Mouse (Mus musculus) small intestine, adult 2 months (tissue): Measurements from ENCODE around the gene Gm38100.

Source experiments
- CTCF ChIP-seq: fragments of 200-500 bp; IDR thresholded peaks from 2 replicates; pipeline ENCODE4 v1.5.1; 2012; ENCODE audit warnings: low read depth, mild to moderate bottlenecking, control low read depth, inconsistent platforms, low read length, moderate library complexity, mixed read lengths; ENCODE audit not compliant: insufficient replicate concordance, insufficient read length; ENCODE audit errors: extremely low read depth
- POLR2A ChIP-seq: fragments of 200-500 bp; IDR thresholded peaks from 2 replicates; pipeline ENCODE4 v1.6.1; 2012; ENCODE audit warnings: low read depth, mild to moderate bottlenecking, control low read depth, inconsistent platforms, low read length, moderate library complexity

DNA sequence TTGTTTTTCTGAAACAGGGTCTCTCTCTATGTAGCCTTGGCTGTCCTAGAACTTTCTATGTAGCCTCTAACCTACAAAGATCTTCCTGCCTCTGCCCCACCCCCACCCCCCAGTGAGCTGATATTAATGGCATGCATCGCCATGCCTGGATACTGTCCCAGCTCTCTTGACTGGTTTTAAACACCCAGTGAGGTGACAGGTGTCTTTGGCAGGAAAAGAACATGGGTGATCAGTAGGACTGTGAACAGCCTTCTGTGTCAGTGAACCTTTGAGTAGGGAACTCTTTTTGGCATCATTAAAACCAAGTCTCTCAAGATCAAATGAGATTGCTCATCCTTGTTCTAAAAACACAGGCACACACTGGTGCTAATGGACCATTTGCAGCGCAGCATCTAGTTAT, 41.7 kb downstream of the Gm38100 start:
- no peak for TF ChIP-seq POLR2A
- TF ChIP-seq CTCF, result no peak
